Mouse (Mus musculus): ENCODE measurements around the gene Osbpl8. TPM values are rescaled to one million over a fixed set of nuclear protein-coding genes. Genes with fewer than 3 reads are reported as not detected.
"Not testable (repeated sequence)": the region's sequence is repeated elsewhere in the genome, so short reads cannot be mapped to it uniquely, and the experiment has no call there.

Gene Osbpl8
- total and polyA plus RNA-seq, 3 experiments = 8.4 to 517 (median 69.9) TPM

GRCm38 (mm10) chr10:111130872-111131271 lies 33.7 kb upstream of the Osbpl8 start:
- Histone ChIP-seq H3K27me3 (ENCODE audit: insufficient read depth, low read length) (no peaks in the 10 kb centered on the region), H3K4me1 (ENCODE audit: insufficient read depth, low read depth, low read length) (peaks cover 42% of the 10 kb centered on the region), H3K36me3 (replicated peaks) (no peaks in the 10 kb centered on the region), H3K4me3 (ENCODE audit: low read depth, low read length) (no peak overlapping the region), H3K9me3 (replicated peaks) (no peaks in the 10 kb centered on the region)
- TF ChIP-seq TAL1 (conservative IDR thresholded peaks at IDR 0.05; ENCODE audit: low read depth, low read length) (no peak), POLR2AphosphoS5 (IDR thresholded peaks at IDR 0.05; ENCODE audit: insufficient replicate concordance, low read depth, low read length) (no peak), GATA2 (IDR thresholded peaks at IDR 0.05; ENCODE audit: borderline replicate concordance, low read depth, low read length) (no peak), CTCF (IDR thresholded peaks at IDR 0.05; ENCODE audit: low read depth, low read length) (no peak)
- DNase-seq (ENCODE audit: low spot score) = no peak
- ATAC-seq (ENCODE audit: extremely low read depth, insufficient number of reproducible peaks, low FRiP score, poor library complexity, severe bottlenecking) = no peak

DNA sequence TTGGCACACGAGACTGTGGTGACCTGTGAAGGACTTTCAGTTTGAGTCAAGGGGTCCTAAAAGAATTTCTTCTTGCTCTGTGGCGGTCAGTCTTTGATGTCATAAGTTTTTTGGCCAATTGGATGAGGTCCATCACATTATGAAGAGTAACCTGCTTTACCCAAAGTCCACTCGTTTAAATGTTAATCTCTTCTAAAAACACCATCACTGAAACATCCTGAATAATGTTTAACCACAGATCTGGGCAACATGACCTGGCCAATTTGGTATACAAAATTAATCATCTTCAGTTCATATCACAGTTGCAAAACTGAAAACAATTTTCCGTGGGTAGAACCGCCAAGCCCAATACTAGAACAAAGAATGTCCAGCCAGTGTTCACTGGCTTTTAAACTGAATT lies 31.3 kb upstream of the Osbpl8 start:
- ATAC-seq (ENCODE audit: extremely low read depth, insufficient number of reproducible peaks, low FRiP score, poor library complexity, severe bottlenecking) = no peak
- TF ChIP-seq GATA2 (IDR thresholded peaks at IDR 0.05; ENCODE audit: borderline replicate concordance, low read depth, low read length) (no peak), POLR2AphosphoS5 (IDR thresholded peaks at IDR 0.05; ENCODE audit: insufficient replicate concordance, low read depth, low read length) (no peak), CTCF (IDR thresholded peaks at IDR 0.05; ENCODE audit: low read depth, low read length) (no peak), GATA1 (IDR thresholded peaks at IDR 0.05; ENCODE audit: borderline replicate concordance, low read length) (no peak), TAL1 (conservative IDR thresholded peaks at IDR 0.05; ENCODE audit: low read depth, low read length) (no peak)
- Histone ChIP-seq H3K4me1 (ENCODE audit: insufficient read depth, low read depth, low read length) (peaks cover 31% of the 10 kb centered on the region), H3K4me3 (ENCODE audit: low read depth, low read length) (no peak overlapping the region), H3K27me3 (ENCODE audit: insufficient read depth, low read length) (no peaks in the 10 kb centered on the region), H3K36me3 (replicated peaks) (no peaks in the 10 kb centered on the region), H3K9me3 (replicated peaks) (no peaks in the 10 kb centered on the region)
- no peak for DNase-seq (ENCODE audit: low spot score)

GRCm38 (mm10) chr10:111133936-111134335 lies 30.6 kb upstream of the Osbpl8 start:
- DNase-seq (ENCODE audit: low spot score) = no peak
- Histone ChIP-seq H3K27me3 (ENCODE audit: insufficient read depth, low read length) (no peaks in the 10 kb centered on the region), H3K4me1 (ENCODE audit: insufficient read depth, low read depth, low read length) (peaks cover 26% of the 10 kb centered on the region), H3K36me3 (replicated peaks) (no peaks in the 10 kb centered on the region), H3K4me3 (ENCODE audit: low read depth, low read length) (no peak overlapping the region), H3K9me3 (replicated peaks) (no peaks in the 10 kb centered on the region)
- ATAC-seq (ENCODE audit: extremely low read depth, insufficient number of reproducible peaks, low FRiP score, poor library complexity, severe bottlenecking) = no peak
- TF ChIP-seq TAL1 (conservative IDR thresholded peaks at IDR 0.05; ENCODE audit: low read depth, low read length) = no peak
- no peak for TF ChIP-seq GATA2 (IDR thresholded peaks at IDR 0.05; ENCODE audit: borderline replicate concordance, low read depth, low read length)
- TF ChIP-seq GATA1 (IDR thresholded peaks at IDR 0.05; ENCODE audit: borderline replicate concordance, low read length) = no peak
- no peak for TF ChIP-seq POLR2AphosphoS5 (IDR thresholded peaks at IDR 0.05; ENCODE audit: insufficient replicate concordance, low read depth, low read length)
- TF ChIP-seq CTCF (IDR thresholded peaks at IDR 0.05; ENCODE audit: low read depth, low read length) = no peak

DNA sequence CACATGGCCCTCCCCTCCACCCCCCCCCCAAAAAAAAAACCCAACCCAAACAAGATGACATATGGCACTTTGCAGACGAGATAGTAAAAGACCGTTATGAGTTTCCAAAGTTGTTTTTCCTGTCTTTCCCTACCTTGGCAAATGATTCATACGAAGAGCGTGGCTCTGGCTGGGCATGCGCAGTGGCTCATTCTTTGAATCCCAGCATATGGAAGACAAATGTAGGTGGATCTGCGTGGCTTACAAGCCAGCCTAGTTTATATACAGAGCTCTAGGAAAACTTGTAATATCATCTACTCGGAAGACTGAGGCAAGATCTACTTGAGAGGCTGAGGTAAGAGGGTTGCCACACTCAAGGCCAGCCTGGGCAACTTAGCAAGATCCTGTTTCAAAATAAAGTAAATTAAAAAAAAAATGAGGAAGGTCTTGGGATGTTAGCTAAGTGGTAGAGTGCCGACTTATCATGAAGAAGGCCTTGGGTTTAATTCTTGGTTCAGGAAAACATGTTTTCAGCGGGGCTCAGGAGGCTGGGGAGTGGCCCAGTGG lies 30.1 kb upstream of the Osbpl8 start:
- ATAC-seq (ENCODE audit: extremely low read depth, insufficient number of reproducible peaks, low FRiP score, poor library complexity, severe bottlenecking) (no peak), DNase-seq (ENCODE audit: low spot score) (no peak)
- Histone ChIP-seq H3K4me3 (ENCODE audit: low read depth, low read length) (no peak overlapping the region), H3K36me3 (replicated peaks) (no peaks in the 10 kb centered on the region), H3K4me1 (ENCODE audit: insufficient read depth, low read depth, low read length) (peaks cover 26% of the 10 kb centered on the region), H3K27me3 (ENCODE audit: insufficient read depth, low read length) (no peaks in the 10 kb centered on the region), H3K9me3 (replicated peaks) (no peaks in the 10 kb centered on the region)
- TF ChIP-seq GATA1 (IDR thresholded peaks at IDR 0.05; ENCODE audit: borderline replicate concordance, low read length) (no peak), GATA2 (IDR thresholded peaks at IDR 0.05; ENCODE audit: borderline replicate concordance, low read depth, low read length) (no peak), POLR2AphosphoS5 (IDR thresholded peaks at IDR 0.05; ENCODE audit: insufficient replicate concordance, low read depth, low read length) (no peak), CTCF (IDR thresholded peaks at IDR 0.05; ENCODE audit: low read depth, low read length) (no peak), TAL1 (conservative IDR thresholded peaks at IDR 0.05; ENCODE audit: low read depth, low read length) (no peak)

DNA sequence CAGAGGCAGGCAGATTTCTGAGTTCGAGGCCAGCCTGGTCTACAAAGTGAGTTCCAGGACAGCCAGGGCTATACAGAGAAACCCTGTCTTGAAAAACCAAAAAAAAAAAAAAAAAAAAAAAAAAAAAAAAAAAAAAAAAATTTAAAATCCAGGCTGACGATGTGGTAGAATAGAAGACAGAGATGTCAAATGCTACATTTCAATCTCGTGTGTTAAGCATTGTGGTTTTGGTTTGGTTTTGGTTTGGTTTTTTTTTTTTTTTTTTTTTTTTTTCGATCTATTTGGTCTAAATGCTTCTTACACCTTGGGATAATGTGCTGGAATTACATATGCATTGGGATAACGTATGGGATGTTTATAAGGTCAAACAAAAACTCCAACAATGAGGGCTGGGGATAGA lies 28.2 kb upstream of the Osbpl8 start:
- not testable (repeated sequence) for H3K36me3 ChIP-seq (replicated peaks); H3K4me3 ChIP-seq (ENCODE audit: low read depth, low read length); H3K27me3 ChIP-seq (ENCODE audit: insufficient read depth, low read length); DNase-seq (ENCODE audit: low spot score); H3K9me3 ChIP-seq (replicated peaks); ATAC-seq (ENCODE audit: extremely low read depth, insufficient number of reproducible peaks, low FRiP score, poor library complexity, severe bottlenecking)
- H3K4me1 ChIP-seq (ENCODE audit: insufficient read depth, low read depth, low read length) = peaks cover 24% of the 10 kb centered on the region

GRCm38 (mm10) chr10:111137905-111138304 lies 26.6 kb upstream of the Osbpl8 start:
- H3K9me3 ChIP-seq (replicated peaks) = no peaks in the 10 kb centered on the region
- H3K4me1 ChIP-seq (ENCODE audit: insufficient read depth, low read depth, low read length) = peaks cover 13% of the 10 kb centered on the region
- TF ChIP-seq GATA1 (IDR thresholded peaks at IDR 0.05; ENCODE audit: borderline replicate concordance, low read length) = no peak
- no peak for TF ChIP-seq TAL1 (conservative IDR thresholded peaks at IDR 0.05; ENCODE audit: low read depth, low read length)
- no peak for TF ChIP-seq GATA2 (IDR thresholded peaks at IDR 0.05; ENCODE audit: borderline replicate concordance, low read depth, low read length)
- TF ChIP-seq CTCF (IDR thresholded peaks at IDR 0.05; ENCODE audit: low read depth, low read length) = no peak
- no peak for TF ChIP-seq POLR2AphosphoS5 (IDR thresholded peaks at IDR 0.05; ENCODE audit: insufficient replicate concordance, low read depth, low read length)
- H3K36me3 ChIP-seq (replicated peaks) = no peaks in the 10 kb centered on the region
- ATAC-seq (ENCODE audit: extremely low read depth, insufficient number of reproducible peaks, low FRiP score, poor library complexity, severe bottlenecking) (no peak), DNase-seq (ENCODE audit: low spot score) (no peak)
- H3K27me3 ChIP-seq (ENCODE audit: insufficient read depth, low read length) = no peaks in the 10 kb centered on the region
- no peak overlapping the region for H3K4me3 ChIP-seq (ENCODE audit: low read depth, low read length)

GRCm38 (mm10) chr10:111139170-111139569 lies 25.4 kb upstream of the Osbpl8 start:
- no peak for TF ChIP-seq GATA2 (IDR thresholded peaks at IDR 0.05; ENCODE audit: borderline replicate concordance, low read depth, low read length)
- no peak for TF ChIP-seq POLR2AphosphoS5 (IDR thresholded peaks at IDR 0.05; ENCODE audit: insufficient replicate concordance, low read depth, low read length)
- TF ChIP-seq CTCF (IDR thresholded peaks at IDR 0.05; ENCODE audit: low read depth, low read length) = no peak
- TF ChIP-seq TAL1 (conservative IDR thresholded peaks at IDR 0.05; ENCODE audit: low read depth, low read length) = no peak
- no peak for TF ChIP-seq GATA1 (IDR thresholded peaks at IDR 0.05; ENCODE audit: borderline replicate concordance, low read length)
- ATAC-seq (ENCODE audit: extremely low read depth, insufficient number of reproducible peaks, low FRiP score, poor library complexity, severe bottlenecking) = no peak
- no peak for DNase-seq (ENCODE audit: low spot score)
- Histone ChIP-seq H3K4me3 (ENCODE audit: low read depth, low read length) (no peak overlapping the region), H3K9me3 (replicated peaks) (no peaks in the 10 kb centered on the region), H3K4me1 (ENCODE audit: insufficient read depth, low read depth, low read length) (peaks cover 9% of the 10 kb centered on the region), H3K27me3 (ENCODE audit: insufficient read depth, low read length) (no peaks in the 10 kb centered on the region), H3K36me3 (replicated peaks) (no peaks in the 10 kb centered on the region)

All from G1E (cell line).